Mouse (Mus musculus): ENCODE measurements around the gene E2f2. TPM values are rescaled to one million over a fixed set of nuclear protein-coding genes. Genes with fewer than 3 reads are reported as not detected.

The E2f2 gene
- polyA plus RNA-seq, 1 experiment from 2014 or later: 9.0 TPM

GRCm38 (mm10) chr4:136148342-136149044 lies 23.7 kb upstream of the E2f2 start:
- Histone ChIP-seq H3K4me2 (peak overlapping the region; percentile 74), H3K36me3 (ENCODE audit: control insufficient read depth, insufficient read depth, low read length) (no peaks in the 10 kb centered on the region), H3K4me1 (replicated peaks; ENCODE audit: control insufficient read depth, insufficient read depth, low read length) (peaks cover 29% of the 10 kb centered on the region), H3K27me3 (replicated peaks; ENCODE audit: control insufficient read depth, insufficient read depth, low read length) (peaks cover 50% of the 10 kb centered on the region), H3K4me3 (ENCODE audit: low read depth, low read length) (peak overlapping the region; percentile 43), H3K9ac (ENCODE audit: low read depth, low read length) (no peak overlapping the region), H3K9me3 (ENCODE audit: control insufficient read depth, low read length) (no peaks in the 10 kb centered on the region), H3K27ac (ENCODE audit: low read depth, low read length) (peak overlapping the region; percentile 56)
- WGBS: 11% methylated on average over 31 of the region's 31 CpGs
- DNase-seq (ENCODE audit: low spot score) (no peak), ATAC-seq (replicated peaks; ENCODE audit: low FRiP score) (0 out of 2 replicates have a peak, but pooled peaks have one; percentile 1)

GRCm38 (mm10) chr4:136149045-136149379 lies 23.2 kb upstream of the E2f2 start:
- H3K4me2 ChIP-seq: no peak overlapping the region
- peaks cover 45% of the 10 kb centered on the region for H3K27me3 ChIP-seq (replicated peaks; ENCODE audit: control insufficient read depth, insufficient read depth, low read length)
- no peak overlapping the region for H3K9ac ChIP-seq (ENCODE audit: low read depth, low read length)
- DNase-seq (ENCODE audit: low spot score) (no peak), ATAC-seq (replicated peaks; ENCODE audit: low FRiP score) (no peak)
- H3K4me3 ChIP-seq (ENCODE audit: low read depth, low read length): no peak overlapping the region
- H3K36me3 ChIP-seq (ENCODE audit: control insufficient read depth, insufficient read depth, low read length): no peaks in the 10 kb centered on the region
- no peaks in the 10 kb centered on the region for H3K9me3 ChIP-seq (ENCODE audit: control insufficient read depth, low read length)
- peaks cover 26% of the 10 kb centered on the region for H3K4me1 ChIP-seq (replicated peaks; ENCODE audit: control insufficient read depth, insufficient read depth, low read length)
- 85% methylated on average over 2 of the region's 2 CpGs for WGBS
- H3K27ac ChIP-seq (ENCODE audit: low read depth, low read length): 0 out of 2 replicates have a peak overlapping the region, but pooled peaks have one; percentile 56

- Histone ChIP-seq H3K4me3 (ENCODE audit: low read depth, low read length) (no peak overlapping the region), H3K9ac (ENCODE audit: low read depth, low read length) (no peak overlapping the region), H3K4me1 (replicated peaks; ENCODE audit: control insufficient read depth, insufficient read depth, low read length) (peaks cover 21% of the 10 kb centered on the region), H3K36me3 (ENCODE audit: control insufficient read depth, insufficient read depth, low read length) (no peaks in the 10 kb centered on the region), H3K9me3 (ENCODE audit: control insufficient read depth, low read length) (no peaks in the 10 kb centered on the region), H3K4me2 (no peak overlapping the region), H3K27ac (ENCODE audit: low read depth, low read length) (no peak overlapping the region), H3K27me3 (replicated peaks; ENCODE audit: control insufficient read depth, insufficient read depth, low read length) (peaks cover 38% of the 10 kb centered on the region)
- no peak for DNase-seq (ENCODE audit: low spot score)
- 31% methylated on average over 3 of the region's 3 CpGs for WGBS
- ATAC-seq (replicated peaks; ENCODE audit: low FRiP score): no peak
Observed at GRCm38 (mm10) chr4:136149734-136150133, 22.5 kb upstream of the E2f2 start.

GRCm38 (mm10) chr4:136150596-136150995 lies 21.6 kb upstream of the E2f2 start:
- Histone ChIP-seq H3K36me3 (ENCODE audit: control insufficient read depth, insufficient read depth, low read length) (no peaks in the 10 kb centered on the region), H3K4me1 (replicated peaks; ENCODE audit: control insufficient read depth, insufficient read depth, low read length) (peaks cover 19% of the 10 kb centered on the region), H3K9ac (ENCODE audit: low read depth, low read length) (no peak overlapping the region), H3K4me2 (no peak overlapping the region), H3K27me3 (replicated peaks; ENCODE audit: control insufficient read depth, insufficient read depth, low read length) (peaks cover 29% of the 10 kb centered on the region), H3K27ac (ENCODE audit: low read depth, low read length) (no peak overlapping the region), H3K4me3 (ENCODE audit: low read depth, low read length) (no peak overlapping the region), H3K9me3 (ENCODE audit: control insufficient read depth, low read length) (no peaks in the 10 kb centered on the region)
- ATAC-seq (replicated peaks; ENCODE audit: low FRiP score) (no peak), DNase-seq (ENCODE audit: low spot score) (no peak)
- WGBS: 62% methylated on average over 4 of the region's 4 CpGs

- H3K4me1 ChIP-seq (replicated peaks; ENCODE audit: control insufficient read depth, insufficient read depth, low read length): peaks cover 5% of the 10 kb centered on the region
- H3K36me3 ChIP-seq (ENCODE audit: control insufficient read depth, insufficient read depth, low read length): no peaks in the 10 kb centered on the region
- no peak overlapping the region for H3K4me3 ChIP-seq (ENCODE audit: low read depth, low read length)
- no peak for ATAC-seq (replicated peaks; ENCODE audit: low FRiP score)
- no peak overlapping the region for H3K4me2 ChIP-seq
- H3K27me3 ChIP-seq (replicated peaks; ENCODE audit: control insufficient read depth, insufficient read depth, low read length): peaks cover 9% of the 10 kb centered on the region
- no peak overlapping the region for H3K9ac ChIP-seq (ENCODE audit: low read depth, low read length)
- 83% methylated on average over 4 of the region's 4 CpGs for WGBS
- DNase-seq (ENCODE audit: low spot score): no peak
- H3K9me3 ChIP-seq (ENCODE audit: control insufficient read depth, low read length): no peaks in the 10 kb centered on the region
- no peak overlapping the region for H3K27ac ChIP-seq (ENCODE audit: low read depth, low read length)
Observed at GRCm38 (mm10) chr4:136152821-136153220, 19.4 kb upstream of the E2f2 start.

GRCm38 (mm10) chr4:136154462-136154861 lies 17.7 kb upstream of the E2f2 start:
- Histone ChIP-seq H3K36me3 (ENCODE audit: control insufficient read depth, insufficient read depth, low read length) (no peaks in the 10 kb centered on the region), H3K4me1 (replicated peaks; ENCODE audit: control insufficient read depth, insufficient read depth, low read length) (no peaks in the 10 kb centered on the region; the same call in 1 of the 2 replicates), H3K4me3 (ENCODE audit: low read depth, low read length) (no peak overlapping the region), H3K9ac (ENCODE audit: low read depth, low read length) (no peak overlapping the region), H3K4me2 (no peak overlapping the region), H3K27me3 (replicated peaks; ENCODE audit: control insufficient read depth, insufficient read depth, low read length) (no peaks in the 10 kb centered on the region; the same call in 1 of the 2 replicates), H3K9me3 (ENCODE audit: control insufficient read depth, low read length) (no peaks in the 10 kb centered on the region), H3K27ac (ENCODE audit: low read depth, low read length) (no peak overlapping the region)
- ATAC-seq (replicated peaks; ENCODE audit: low FRiP score) (no peak), DNase-seq (ENCODE audit: low spot score) (no peak)
- WGBS: 59% methylated on average over 9 of the region's 9 CpGs

GRCm38 (mm10) chr4:136158498-136158897 lies 13.7 kb upstream of the E2f2 start:
- Histone ChIP-seq H3K4me2 (no peak overlapping the region), H3K9ac (ENCODE audit: low read depth, low read length) (no peak overlapping the region), H3K4me1 (replicated peaks; ENCODE audit: control insufficient read depth, insufficient read depth, low read length) (peaks cover 4% of the 10 kb centered on the region), H3K27ac (ENCODE audit: low read depth, low read length) (no peak overlapping the region), H3K9me3 (ENCODE audit: control insufficient read depth, low read length) (no peaks in the 10 kb centered on the region), H3K36me3 (ENCODE audit: control insufficient read depth, insufficient read depth, low read length) (no peaks in the 10 kb centered on the region), H3K27me3 (replicated peaks; ENCODE audit: control insufficient read depth, insufficient read depth, low read length) (no peaks in the 10 kb centered on the region), H3K4me3 (ENCODE audit: low read depth, low read length) (no peak overlapping the region)
- ATAC-seq (replicated peaks; ENCODE audit: low FRiP score) (no peak), DNase-seq (ENCODE audit: low spot score) (no peak)
- WGBS: 72% methylated on average over 6 of the region's 6 CpGs

GRCm38 (mm10) chr4:136159802-136160397 lies 12.3 kb upstream of the E2f2 start:
- Histone ChIP-seq H3K4me2 (peak overlapping the region; percentile 34; the same call in 1 of the 2 replicates), H3K4me1 (replicated peaks; ENCODE audit: control insufficient read depth, insufficient read depth, low read length) (peaks cover 4% of the 10 kb centered on the region), H3K36me3 (ENCODE audit: control insufficient read depth, insufficient read depth, low read length) (no peaks in the 10 kb centered on the region), H3K27ac (ENCODE audit: low read depth, low read length) (no peak overlapping the region), H3K9me3 (ENCODE audit: control insufficient read depth, low read length) (no peaks in the 10 kb centered on the region), H3K4me3 (ENCODE audit: low read depth, low read length) (no peak overlapping the region), H3K9ac (ENCODE audit: low read depth, low read length) (no peak overlapping the region), H3K27me3 (replicated peaks; ENCODE audit: control insufficient read depth, insufficient read depth, low read length) (no peaks in the 10 kb centered on the region)
- ATAC-seq (replicated peaks; ENCODE audit: low FRiP score) (peak; percentile 54; the same call in 1 of the 2 replicates), DNase-seq (ENCODE audit: low spot score) (peak; percentile 78)
- WGBS: 15% methylated on average over 5 of the region's 5 CpGs

GRCm38 (mm10) chr4:136163448-136163847 lies 8.7 kb upstream of the E2f2 start:
- DNase-seq (ENCODE audit: low spot score) (peak; percentile 88), ATAC-seq (replicated peaks; ENCODE audit: low FRiP score) (peak; percentile 73; the same call in 1 of the 2 replicates)
- H3K36me3 ChIP-seq (ENCODE audit: control insufficient read depth, insufficient read depth, low read length): no peaks in the 10 kb centered on the region
- H3K9ac ChIP-seq (ENCODE audit: low read depth, low read length): no peak overlapping the region
- WGBS: 2% methylated on average over 11 of the region's 11 CpGs
- no peak overlapping the region for H3K27ac ChIP-seq (ENCODE audit: low read depth, low read length)
- no peaks in the 10 kb centered on the region for H3K9me3 ChIP-seq (ENCODE audit: control insufficient read depth, low read length)
- no peaks in the 10 kb centered on the region for H3K27me3 ChIP-seq (replicated peaks; ENCODE audit: control insufficient read depth, insufficient read depth, low read length)
- no peak overlapping the region for H3K4me3 ChIP-seq (ENCODE audit: low read depth, low read length)
- H3K4me2 ChIP-seq: no peak overlapping the region
- H3K4me1 ChIP-seq (replicated peaks; ENCODE audit: control insufficient read depth, insufficient read depth, low read length): peaks cover 4% of the 10 kb centered on the region

Data from liver, embryonic 11.5 days (tissue).